Mouse (Mus musculus) ES-CJ7 (cell line): Measurements from ENCODE around the gene Cdc14a.

Experiments used
- DNase-seq: peaks from one replicate; pipeline ENCODE4 v3.0.0; 2011; ENCODE audit warnings: low read depth, low spot score

Gene Cdc14a

DNA sequence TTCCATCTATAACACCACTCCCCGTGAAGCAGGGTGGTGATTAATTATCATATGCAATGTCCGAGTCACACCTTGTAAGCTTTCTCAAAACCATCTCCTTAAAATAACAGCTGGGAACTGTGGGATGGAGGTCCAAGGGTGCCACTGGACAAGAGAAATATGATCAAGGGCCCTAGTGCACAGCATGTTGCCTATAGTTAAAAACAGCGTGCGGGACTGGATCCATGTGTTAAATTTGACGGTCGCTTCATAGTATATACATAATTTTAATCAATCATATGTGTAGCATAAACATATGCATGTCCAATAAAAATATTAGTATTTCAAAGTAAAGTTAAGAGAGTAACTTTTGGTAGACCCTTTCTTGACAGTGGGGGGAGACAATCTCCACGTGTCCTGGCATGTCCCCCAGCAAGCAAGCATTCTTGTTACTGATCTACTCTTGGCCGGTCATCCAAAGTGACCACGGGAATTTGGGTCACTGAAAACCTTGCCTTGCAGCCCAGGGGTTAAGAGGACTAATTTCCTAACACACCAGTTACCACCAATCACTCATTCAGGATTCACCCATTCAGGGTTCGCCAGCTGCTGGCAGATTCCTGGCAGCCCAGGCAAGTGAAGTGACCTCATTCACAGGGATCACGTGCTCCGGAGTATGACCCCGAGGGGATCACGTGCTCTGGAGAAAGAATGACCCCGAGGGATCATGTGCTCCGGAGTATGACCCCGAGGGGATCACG is 94.6 kb downstream of the Cdc14a start:
- DNase-seq, result no peak

DNA sequence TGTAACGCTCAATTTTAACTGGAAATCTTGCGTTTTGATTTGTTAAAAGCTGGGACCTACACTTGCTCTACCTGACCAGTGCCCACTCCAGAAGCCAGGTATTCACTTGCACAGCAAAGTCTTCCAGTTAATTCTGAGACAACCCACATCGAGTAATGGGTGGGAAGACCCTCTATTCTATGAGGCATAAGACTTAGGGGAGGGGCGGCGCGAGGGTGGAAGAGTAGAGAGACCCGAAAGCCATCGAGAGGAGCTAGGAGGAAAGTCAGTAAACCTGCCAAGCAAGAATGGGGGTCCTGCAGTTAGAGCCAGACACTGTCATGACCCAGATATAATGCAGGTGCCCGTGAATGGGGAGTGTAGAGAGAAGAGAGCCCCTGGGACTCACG is 96.2 kb downstream of the Cdc14a start:
- no peak for DNase-seq

DNA sequence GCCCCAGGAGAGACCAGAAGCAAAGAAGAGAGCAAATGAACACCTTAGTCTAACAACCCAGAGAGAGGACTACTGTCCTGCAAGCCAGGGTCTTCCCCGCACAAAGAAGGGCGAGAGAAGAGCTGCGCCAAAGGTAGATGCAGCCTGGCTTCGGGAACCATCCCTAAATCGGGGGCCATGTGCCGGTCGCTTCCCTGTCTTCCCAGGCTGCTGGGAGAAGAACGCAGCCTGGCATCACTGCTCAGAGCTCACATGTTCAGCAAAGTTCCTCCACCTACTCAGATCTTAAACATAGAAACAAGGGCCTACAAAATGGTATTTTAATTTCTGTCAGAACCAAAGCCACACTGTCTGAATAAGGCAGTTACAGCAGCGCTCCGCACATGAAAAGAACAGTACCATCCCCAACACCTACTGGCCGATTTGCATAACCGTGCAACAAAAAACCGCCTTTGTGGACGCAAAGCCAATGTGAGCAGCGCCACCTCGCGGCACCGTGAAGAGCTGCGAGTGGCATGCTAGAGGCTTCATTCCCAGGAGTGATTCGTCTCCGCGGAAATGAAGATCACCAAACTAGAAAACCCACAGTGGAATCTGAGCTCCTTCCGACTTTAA is 96.7 kb downstream of the Cdc14a start:
- peak; percentile 88 for DNase-seq

DNA sequence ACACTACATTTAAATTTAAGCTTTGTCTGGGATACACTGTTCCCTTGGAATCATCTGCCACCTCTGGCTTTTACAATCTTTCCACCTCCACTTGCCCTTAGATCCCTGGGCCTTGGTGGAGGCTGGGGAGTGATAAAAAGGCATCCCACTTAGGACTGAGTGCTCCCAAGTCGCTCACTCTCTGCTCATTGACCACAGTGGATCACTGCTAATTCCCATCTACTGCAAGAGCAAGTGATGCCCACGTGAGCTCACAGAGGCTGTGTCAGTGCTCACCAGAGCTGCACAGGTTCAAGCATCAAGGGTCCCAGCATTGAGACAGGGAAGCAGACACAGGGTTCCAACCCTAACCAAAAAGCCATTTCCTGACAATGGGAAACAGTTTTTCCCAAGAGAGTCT is 98.3 kb downstream of the Cdc14a start:
- no peak for DNase-seq

DNA sequence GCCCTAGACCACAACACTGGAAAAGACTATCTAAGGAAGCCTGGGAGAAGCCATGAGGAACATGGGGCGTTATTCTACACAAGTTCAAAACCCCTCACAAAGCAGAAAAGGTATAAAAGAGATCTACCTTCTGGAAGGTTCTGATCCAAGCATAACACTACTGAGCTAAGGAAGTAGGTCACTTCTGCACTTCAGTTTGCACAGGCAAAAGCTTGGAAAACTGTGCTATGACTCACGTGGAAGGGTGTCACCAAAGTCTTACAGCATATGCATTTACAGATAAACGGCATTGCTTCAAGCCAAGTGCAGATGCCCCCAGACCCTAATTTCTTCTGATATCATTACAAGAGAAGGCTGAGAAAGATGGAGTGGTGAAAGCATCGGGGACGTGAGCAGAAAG is 104.1 kb downstream of the Cdc14a start:
- DNase-seq, result no peak

DNA sequence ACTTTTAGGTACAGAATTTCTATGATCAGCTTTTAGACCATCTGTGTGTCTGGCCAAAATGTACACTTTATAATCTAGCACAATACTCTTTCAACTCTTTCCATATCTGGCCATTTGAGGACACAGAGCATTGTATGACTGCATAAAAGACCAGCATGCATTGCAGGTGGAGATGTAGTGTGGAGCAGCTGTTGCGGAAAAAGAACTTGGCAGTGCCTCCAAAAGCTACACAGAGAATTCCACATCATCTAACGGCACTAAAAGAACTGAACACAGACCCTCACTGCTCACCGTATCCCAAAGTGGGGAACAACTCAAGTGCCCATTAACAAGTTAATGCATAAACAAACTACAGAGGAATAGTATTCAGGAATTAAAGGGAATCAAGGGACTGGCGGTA is 112.0 kb downstream of the Cdc14a start:
- no peak for DNase-seq

DNA sequence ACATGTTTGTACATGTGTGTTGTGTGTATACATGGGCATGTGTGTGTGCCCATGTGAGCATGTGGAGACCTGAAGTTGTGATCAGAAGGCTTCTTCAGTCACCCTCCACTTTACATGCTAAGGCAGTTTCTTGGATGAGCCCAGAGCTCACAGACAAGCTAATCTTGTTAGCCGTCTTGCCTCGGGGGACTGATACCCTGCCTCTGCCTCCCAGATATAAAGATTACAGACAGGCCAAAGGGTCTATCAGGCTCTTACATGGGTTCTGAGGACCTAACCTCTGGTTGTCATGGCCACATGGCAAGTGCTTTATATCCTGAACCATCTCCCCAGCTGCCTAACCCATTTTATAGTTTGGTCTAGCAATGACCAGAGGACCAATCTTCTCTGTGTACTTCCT is 112.7 kb downstream of the Cdc14a start:
- no peak for DNase-seq

DNA sequence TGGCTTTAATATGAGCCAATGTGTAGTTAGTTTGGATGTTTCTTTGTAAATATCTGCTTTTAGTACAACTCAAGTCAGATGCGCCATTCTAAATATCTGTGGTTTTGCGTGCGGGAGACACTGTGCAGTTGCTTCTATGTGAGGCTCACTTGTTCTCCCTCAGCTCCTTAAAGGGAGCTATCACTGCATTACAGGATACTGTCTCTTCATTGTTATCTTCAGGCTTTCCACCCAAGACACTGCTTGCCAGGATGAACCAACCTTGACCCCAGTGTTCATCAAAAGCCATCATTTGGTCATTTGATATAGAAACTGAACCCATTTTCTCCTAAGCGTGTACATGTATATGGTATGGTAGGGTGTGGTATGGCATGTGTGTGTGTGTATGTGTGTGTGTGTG is 113.2 kb downstream of the Cdc14a start:
- no peak for DNase-seq

DNA sequence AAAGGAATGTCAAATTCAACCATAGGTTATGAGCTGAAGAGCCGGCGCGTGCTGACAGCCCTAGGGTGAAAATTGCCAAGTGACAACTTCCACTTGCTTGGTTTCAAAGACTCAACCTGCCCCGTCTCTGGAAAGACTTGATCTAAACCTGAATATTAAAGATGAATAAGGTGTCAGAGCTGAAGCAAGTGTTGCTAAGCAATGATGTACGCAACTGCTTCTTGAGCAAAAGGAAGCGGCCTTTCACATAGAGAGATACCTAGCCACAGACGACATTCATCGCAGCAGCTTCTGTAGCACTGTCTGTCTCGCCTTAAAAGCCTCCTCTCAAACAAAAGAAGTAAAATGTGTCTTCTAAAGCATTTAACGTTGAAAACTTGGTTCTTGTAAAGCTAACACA is 113.8 kb downstream of the Cdc14a start:
- no peak for DNase-seq

DNA sequence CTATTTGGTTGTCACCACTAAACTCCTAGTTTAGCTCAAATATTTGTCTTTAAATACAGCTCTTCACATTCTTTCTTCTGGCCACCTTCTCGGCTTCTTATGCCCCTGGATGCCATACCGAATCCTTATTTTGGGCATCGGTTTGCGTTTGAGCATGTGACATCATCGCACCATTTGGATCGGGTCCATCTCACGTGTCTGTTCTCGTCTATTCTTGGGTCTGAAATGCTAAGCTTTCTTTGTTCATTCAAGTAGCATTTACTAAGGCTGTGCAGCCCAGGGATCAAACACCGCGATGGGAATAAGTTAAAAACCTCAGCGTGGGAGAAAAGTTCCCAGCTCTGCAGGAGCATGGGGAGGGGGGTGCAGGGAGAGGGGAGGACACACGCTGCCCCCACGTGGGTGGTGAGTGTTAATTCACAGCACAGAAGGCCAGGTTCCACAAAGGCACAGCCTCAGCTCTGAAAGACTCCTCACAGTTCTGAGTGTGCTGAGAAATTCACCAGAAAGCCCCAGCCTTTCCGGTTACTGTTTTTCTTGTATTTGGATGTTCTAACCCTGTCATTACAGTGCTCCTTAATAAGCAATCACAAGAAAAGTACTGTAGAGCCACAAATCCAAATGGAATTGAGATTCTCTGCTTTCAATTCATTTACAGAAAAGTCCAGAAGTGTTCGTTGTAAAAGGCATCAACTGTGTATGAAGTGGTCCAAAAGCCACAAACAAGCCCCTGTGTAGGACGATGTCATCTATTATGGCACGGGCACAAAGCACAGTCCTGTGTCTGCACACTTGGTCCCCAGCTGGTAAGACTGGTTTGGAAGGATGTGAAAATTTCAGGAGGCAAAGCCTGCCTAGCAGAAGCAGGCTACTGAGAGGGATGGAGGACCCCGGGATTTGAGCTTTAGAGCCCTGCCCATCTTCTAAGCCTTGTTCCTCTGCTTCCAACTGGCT is 118.8 kb downstream of the Cdc14a start:
- DNase-seq, result peak; percentile 6

DNA sequence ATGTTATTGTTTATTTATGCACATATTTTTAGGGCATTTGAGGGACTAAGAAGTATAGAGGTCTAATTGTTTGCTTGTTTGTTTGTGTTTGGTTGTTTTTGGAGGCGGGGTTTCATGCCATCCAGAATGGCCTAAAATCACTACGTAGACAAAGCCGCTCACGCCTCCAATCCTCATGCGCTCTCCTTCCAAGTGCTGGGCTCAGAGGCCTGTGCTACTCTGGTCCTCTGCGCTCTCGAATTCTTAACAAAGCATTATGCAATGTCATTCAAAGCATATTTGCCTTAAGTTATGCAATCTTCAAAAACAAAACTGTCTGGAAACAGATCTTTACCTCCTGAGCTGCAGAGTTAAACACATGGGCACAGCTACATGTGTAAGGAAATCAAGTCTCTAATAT is 121.3 kb downstream of the Cdc14a start:
- DNase-seq, result no peak

DNA sequence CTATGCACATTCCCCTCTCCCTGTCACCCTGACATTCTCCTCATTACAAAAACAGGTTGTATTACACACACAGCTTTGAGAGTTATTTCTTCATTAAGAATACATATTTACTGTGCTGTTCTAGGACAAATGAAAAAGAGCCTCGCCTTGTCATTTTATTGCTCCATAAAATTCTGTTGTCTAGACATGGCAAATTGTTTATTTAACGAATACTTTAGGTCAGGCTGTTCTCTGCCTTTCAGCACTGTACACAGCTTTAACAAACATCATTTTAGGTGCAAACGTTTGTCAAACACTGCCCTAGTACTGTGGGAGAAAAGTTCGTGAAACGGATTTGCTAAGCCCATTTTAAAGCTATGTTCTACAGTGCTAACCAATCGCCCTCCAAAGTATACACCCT is 122.1 kb downstream of the Cdc14a start:
- DNase-seq, result no peak

DNA sequence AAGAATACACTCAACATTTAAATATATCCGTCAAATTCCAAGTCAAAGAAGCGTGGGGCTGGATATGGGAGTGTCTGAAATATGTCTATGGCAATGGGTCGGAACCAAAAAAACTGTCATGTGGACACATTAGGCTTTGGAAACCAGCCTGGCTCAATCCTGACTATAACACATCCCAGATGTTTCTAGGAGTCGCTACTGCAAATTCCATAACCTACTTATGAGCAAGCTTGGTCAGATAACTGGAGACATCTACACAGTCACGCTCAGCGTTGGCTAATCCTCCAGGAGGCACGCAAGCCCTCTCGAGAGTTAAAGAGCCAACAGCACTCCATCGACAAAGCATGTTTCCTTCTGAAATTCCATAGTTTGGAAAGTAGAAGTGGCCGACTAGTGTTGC is 125.1 kb downstream of the Cdc14a start:
- DNase-seq, result no peak

DNA sequence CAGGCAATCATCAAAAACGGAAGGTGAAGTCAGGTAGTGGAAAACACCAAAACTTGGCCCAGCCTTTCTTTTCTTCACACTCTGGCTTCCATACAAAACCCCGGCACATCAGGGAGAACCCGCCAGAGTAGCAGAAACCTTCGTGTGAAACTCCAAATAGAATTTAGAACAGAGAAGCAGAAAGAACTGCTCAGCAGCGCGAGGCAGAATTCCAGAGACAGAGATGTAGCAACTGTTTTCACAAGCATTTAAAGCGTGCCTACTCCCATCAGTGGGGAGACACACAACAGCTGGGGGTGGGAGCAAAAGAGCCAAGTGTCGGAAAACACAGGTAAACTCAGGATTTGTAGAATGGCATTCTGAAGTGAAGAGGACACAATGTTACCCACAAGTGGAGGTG is 125.8 kb downstream of the Cdc14a start:
- DNase-seq, result no peak

DNA sequence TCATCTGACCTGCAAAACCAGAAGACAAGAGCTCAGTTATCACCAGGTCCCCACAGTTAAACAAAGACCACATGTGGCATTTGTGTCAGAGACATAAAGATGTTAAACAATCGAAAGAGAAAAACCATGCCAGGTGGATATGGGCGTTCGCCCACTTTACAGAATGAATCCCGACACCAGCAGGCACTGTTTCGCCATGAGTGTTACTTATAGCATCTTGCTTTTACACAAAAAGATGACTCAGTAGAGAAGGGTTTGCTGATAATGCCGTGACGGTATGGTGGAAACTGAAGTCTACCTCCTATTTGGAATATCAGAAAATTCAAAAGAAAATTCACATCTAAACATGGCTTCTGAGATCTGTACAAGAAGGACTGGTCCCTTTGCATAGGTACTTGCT is 126.7 kb downstream of the Cdc14a start:
- no peak for DNase-seq

DNA sequence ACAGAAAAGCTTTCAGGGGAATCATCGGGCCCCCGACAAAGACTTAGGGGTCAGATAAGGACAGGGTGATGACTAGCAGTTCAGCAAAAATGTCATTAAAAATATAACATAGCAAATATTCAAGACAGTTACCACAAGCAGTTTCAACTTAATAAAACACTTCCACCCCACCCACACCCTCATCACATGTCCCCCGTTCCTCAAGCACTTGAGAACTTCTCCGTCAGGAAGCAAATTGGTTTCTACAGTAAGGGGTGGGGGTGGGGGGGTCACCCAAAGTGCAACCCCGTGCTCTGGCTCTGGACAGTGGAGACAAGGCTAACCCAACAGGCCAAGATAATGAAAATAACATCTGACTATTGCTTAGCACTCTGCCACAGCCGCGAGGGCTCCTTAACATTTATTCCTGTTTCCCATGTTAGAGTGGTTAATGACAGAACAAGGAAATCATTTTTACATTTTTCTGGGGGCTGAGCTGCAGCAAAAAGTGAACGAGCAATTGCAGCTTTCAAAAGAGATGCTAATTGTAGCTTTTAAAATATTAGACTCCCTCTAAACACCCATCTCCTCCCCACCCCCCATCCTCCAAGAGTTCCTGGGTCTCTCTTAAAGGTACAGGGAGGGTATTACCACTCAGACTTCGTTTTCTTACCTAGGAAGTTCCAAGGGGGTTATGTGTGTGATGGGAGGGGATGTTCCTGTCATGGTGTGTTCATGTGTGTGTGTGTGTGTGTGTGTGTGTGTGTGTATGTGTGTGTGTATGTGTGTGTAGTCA is 133.6 kb downstream of the Cdc14a start:
- DNase-seq, result no peak

DNA sequence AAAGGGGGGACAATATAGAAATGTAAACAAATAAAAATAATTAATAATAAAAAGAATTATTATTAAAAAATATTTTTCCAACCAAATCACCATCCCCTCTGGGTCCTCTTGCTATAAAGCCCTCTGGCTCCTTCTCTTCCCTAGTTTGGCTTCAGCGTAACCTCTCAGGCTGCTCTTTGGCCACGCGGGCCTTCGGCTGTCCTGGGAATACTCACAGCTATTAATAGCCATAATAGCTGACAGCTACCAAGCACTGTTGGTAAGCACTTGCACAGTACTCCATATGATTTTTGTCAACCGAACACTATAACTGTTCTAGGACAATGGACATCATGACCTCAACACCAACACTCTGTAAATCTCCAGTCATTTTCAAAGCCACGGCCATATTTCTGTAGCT is 135.0 kb downstream of the Cdc14a start:
- no peak for DNase-seq

DNA sequence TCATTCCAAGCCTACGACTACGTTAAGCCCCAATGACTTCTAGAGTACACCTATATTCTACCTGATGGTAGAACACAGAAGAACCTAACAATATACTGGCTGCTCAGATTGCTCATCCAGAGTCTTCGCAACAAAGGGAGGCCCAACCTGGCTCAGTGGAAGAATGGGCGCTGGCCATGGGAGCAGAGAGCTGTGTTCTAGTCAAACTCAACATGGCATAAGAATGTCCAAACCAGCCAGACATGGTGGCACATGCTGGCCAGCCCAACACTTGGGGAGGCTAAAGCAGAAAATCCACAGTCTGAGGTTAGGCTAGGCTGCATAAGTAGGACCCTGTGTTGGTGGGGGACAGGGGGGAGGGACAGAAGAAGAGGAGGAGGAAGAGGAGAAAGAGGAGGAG is 139.1 kb downstream of the Cdc14a start:
- no peak for DNase-seq

DNA sequence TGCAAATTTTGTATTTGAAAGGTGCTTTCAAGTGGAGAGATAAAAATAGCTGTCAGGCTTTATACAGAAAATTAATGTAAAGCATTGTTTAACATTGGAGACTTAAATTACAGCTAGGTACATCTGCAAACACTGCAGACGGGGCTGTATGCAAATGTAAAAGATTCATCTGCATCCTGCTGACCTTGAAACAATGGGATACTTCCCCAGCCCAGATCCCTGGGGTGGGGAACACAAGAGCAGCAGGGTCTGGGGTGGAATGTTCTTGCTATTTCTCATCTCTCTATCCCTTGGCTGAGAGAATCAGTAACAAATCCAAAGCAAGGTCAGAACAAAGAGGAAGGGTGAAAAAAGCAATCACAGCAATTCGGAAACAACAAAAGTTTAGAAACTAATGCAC is 139.8 kb downstream of the Cdc14a start:
- peak; percentile 21 for DNase-seq

DNA sequence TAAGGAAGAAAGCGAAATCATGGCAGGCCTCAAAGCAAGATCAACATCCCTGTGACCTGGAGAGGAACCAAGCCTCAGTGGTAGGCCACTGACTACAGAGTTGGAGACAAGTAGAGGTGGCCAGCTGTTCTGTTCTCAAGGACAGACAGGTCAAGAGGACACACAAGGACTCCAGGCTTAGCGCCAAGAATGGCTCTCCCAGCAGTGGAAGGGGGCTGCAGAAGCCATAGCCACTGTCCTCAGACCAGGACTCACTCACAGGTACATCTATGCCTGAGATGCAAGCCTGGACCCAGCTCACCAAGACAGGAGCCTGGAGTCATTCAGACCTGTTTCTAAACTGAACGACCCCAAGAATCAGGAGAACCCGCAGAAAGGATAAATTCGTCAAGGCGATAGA is 142.2 kb downstream of the Cdc14a start:
- DNase-seq, result no peak

DNA sequence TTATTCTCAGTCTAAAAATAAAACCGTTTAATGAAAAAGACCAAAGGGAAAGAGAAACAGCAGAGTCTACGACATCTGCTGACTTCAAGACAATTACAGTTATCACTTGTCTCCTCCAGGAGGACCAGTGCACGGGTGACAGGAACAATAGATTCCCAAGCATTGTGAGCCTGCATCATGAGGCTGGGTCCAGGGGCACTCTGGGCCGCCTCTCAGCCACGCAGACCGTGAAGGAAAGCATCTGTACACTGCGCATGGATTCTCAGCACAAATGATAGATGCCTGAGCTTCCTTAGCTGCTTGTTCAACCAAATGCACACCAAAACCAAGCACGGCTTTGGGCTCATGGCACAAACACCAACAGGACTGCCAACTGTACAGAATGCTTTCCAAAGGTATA is 146.7 kb downstream of the Cdc14a start:
- no peak for DNase-seq

DNA sequence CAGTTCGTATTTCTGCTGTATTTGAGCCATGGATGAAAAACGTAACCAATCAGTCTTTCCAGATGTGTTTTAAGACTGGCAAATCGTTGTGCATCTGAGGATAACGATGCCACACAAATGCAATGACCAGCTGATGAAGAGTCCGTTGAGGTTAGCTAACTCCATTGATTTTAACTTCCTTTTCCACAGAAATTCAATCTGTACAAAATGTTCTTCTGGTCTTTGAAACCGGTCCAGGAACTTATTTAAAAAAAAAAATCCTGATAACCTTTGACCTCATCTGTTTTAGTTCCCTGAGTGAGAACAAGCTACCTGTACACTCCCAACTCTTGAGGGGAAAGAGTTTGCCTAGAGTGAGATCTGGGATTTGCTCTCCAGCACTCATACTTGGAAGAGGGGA is 152.2 kb downstream of the Cdc14a start:
- DNase-seq, result no peak
